Mouse (Mus musculus) limb, embryonic 14.5 days (tissue): ENCODE results near the gene Evi5. TPM values are rescaled to one million over a fixed set of nuclear protein-coding genes. Genes with fewer than 3 reads are reported as not detected.

Experiments used
- ATAC-seq: fragments of 200-750 bp; cut with Nextera tagmentation; 2 replicates; pipeline ENCODE4 v1.8.0; 2017; ENCODE audit warnings: low read depth, moderate number of reproducible peaks, moderate TSS enrichment; ENCODE audit not compliant: low FRiP score
- DNase-seq: peaks from one replicate; pipeline ENCODE4 v3.0.0-alpha.2; 2015; ENCODE audit warnings: low spot score
- H3K27ac ChIP-seq: fragments of 300-500 bp; sonication (generic); replicated peaks from 2 replicates; pipeline ENCODE4 v1.5.1; 2014; ENCODE audit warnings: low read depth, mild to moderate bottlenecking, low read length, moderate library complexity, mixed read lengths
- H3K27me3 ChIP-seq: fragments of 300-500 bp; sonication (generic); 2 replicates; pipeline ENCODE4 v1.6.1; 2014; ENCODE audit warnings: low read length, mixed read lengths; ENCODE audit not compliant: control insufficient read depth, insufficient read depth
- H3K36me3 ChIP-seq: fragments of 300-500 bp; sonication (generic); 2 replicates; pipeline ENCODE4 v1.6.1; 2014; ENCODE audit warnings: mild to moderate bottlenecking, low read length, moderate library complexity, mixed read lengths; ENCODE audit not compliant: control insufficient read depth, insufficient read depth
- H3K4me1 ChIP-seq: fragments of 300-500 bp; sonication (generic); 2 replicates; pipeline ENCODE4 v1.6.1; 2014; ENCODE audit warnings: antibody characterized with exemption, low read length, mixed read lengths; ENCODE audit not compliant: control insufficient read depth, insufficient read depth
- H3K4me2 ChIP-seq: fragments of 300-500 bp; sonication (generic); replicated peaks from 2 replicates; pipeline ENCODE4 v1.6.1; 2014; ENCODE audit warnings: low read depth, mild to moderate bottlenecking, low read length, moderate library complexity; ENCODE audit not compliant: severe bottlenecking
- H3K4me3 ChIP-seq: fragments of 300-500 bp; sonication (generic); replicated peaks from 2 replicates; pipeline ENCODE4 v1.5.1; 2014; ENCODE audit warnings: low read length
- H3K9ac ChIP-seq: fragments of 300-500 bp; sonication (generic); 2 replicates; pipeline ENCODE4 v1.6.1; 2014; ENCODE audit warnings: mild to moderate bottlenecking, low read depth, low read length, moderate library complexity; ENCODE audit not compliant: severe bottlenecking
- H3K9me3 ChIP-seq: fragments of 300-500 bp; sonication (generic); 2 replicates; pipeline ENCODE4 v1.6.1; 2016; ENCODE audit warnings: low read length; ENCODE audit not compliant: control insufficient read depth
- POLR2A ChIP-seq: fragments of 200-500 bp; IDR thresholded peaks from 2 replicates; pipeline ENCODE4 v1.8.0; 2012; ENCODE audit warnings: inconsistent platforms, mild to moderate bottlenecking, moderate library complexity, borderline replicate concordance; ENCODE audit not compliant: insufficient read depth, insufficient read length; ENCODE audit errors: extremely low read depth
- WGBS: fragments of 180-500 bp; shearing (Covaris S2); extraction: QIAGEN DNeasy Blood & Tissue Kit; methylation state at CpG from one replicate; pipeline ENCODE4 v1.1.7; 2014; 5-methylcytosine and 5-hydroxymethylcytosine counted together
- polyA plus RNA-seq, 2 experiments: library from polyadenylated mRNA; depleted of rRNA in 1 of 2; stranded (reverse) in 1 of 2; unstranded in 1 of 2; fragments of >200 nt; fragmentation: Nextera tagmentation in 1 of 2; extraction: Ambion mirVana in 1 of 2; gene quantifications; 2 replicates each; pipeline versions ENCODE4 v1.2.1 to v1.2.3; 2012 to 2014

Evi5 gene
- polyA plus RNA-seq, 2 experiments, result 31.2 to 60.2 TPM

DNA sequence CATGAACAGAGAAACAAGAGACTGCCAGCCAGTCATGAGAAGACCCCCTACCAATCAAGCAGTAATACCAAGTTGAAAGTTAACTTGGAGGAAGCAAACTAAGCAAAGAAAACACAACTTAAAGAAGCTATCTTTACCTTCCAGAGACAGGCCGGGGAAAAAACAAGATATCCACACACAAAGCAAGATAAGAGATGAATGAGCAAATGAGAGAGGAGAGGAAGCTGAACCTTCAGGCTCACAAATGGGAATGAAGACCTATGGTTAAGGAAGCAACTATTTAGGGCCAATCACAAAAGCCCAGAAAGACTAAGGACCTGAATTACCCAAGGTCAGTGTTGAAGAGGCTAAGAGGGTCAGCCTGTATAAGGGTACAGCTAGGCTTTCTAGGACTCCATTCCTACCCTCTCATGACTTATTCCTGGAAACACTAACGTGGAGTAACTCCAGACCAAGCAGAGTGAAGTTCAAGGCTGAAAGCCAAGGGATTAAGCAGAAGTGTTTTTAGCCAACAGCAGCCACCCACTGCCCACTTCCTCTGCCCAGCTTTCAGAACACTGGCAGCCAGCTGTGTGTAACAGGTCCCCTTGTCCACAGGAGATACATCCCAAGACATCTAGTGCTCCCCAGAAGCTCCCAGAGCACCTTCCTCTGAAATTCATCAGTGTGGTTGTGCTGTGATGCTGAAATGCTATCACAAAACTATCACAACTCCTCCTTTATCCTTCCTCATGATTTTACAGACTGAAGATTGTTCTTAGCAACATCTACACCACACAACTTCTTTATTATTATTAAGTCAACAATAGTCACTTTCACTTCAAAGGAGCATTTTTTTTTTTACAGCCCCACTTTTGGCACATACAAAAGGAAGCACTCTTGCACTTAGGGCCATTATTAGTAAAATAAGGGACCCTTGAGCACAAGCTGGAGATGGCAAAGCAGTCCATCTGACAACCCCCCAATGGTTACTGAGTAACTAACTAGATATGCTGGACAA, 8.5 kb downstream of the Evi5 start:
- 69% methylated on average over 2 of the region's 2 CpGs for WGBS
- Histone ChIP-seq H3K9ac (no peak overlapping the region), H3K4me2 (no peak overlapping the region), H3K4me1 (peaks cover 8% of the 10 kb centered on the region; the same call in 1 of the 2 replicates), H3K27ac (no peak overlapping the region), H3K9me3 (no peaks in the 10 kb centered on the region), H3K27me3 (no peaks in the 10 kb centered on the region), H3K4me3 (no peak overlapping the region), H3K36me3 (no peaks in the 10 kb centered on the region)
- TF ChIP-seq POLR2A, result no peak
- ATAC-seq (no peak), DNase-seq (no peak)

- DNase-seq (no peak), ATAC-seq (no peak)
- Histone ChIP-seq H3K9ac (no peak overlapping the region), H3K4me1 (peaks cover 8% of the 10 kb centered on the region; the same call in 1 of the 2 replicates), H3K4me3 (no peak overlapping the region), H3K4me2 (no peak overlapping the region), H3K27me3 (no peaks in the 10 kb centered on the region), H3K36me3 (no peaks in the 10 kb centered on the region), H3K9me3 (no peaks in the 10 kb centered on the region), H3K27ac (no peak overlapping the region)
- no peak for TF ChIP-seq POLR2A
- 83% methylated on average over 3 of the region's 3 CpGs for WGBS
Observed at GRCm38 (mm10) chr5:107863971-107864370, 10.9 kb downstream of the Evi5 start.

DNA sequence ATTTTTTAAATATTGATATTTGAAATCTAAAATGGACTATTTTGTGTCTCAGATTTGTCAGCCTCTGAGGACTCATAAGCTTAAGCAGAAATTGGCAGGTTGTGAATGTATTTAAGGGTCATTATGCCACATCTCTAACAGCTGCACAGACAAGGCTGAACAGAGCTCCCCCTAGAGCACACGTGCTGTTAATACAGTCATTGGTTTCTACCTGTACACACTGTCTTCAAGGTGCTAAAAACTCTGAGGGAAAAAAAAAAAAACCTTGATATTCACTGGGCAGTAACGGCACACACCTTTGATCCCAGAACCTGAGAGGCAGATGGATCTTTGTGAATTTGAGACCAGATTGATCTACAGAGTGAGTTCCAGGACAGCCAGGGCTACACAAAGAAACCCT, 15.9 kb downstream of the Evi5 start:
- no peak for TF ChIP-seq POLR2A
- H3K4me1 ChIP-seq, result peaks cover 8% of the 10 kb centered on the region
- ATAC-seq, result no peak
- H3K4me2 ChIP-seq, result no peak overlapping the region
- 48% methylated on average over 2 of the region's 2 CpGs for WGBS
- H3K9ac ChIP-seq, result no peak overlapping the region
- H3K27ac ChIP-seq, result no peak overlapping the region
- no peak for DNase-seq
- no peaks in the 10 kb centered on the region for H3K27me3 ChIP-seq
- no peak overlapping the region for H3K4me3 ChIP-seq
- H3K36me3 ChIP-seq, result no peaks in the 10 kb centered on the region
- no peaks in the 10 kb centered on the region for H3K9me3 ChIP-seq

DNA sequence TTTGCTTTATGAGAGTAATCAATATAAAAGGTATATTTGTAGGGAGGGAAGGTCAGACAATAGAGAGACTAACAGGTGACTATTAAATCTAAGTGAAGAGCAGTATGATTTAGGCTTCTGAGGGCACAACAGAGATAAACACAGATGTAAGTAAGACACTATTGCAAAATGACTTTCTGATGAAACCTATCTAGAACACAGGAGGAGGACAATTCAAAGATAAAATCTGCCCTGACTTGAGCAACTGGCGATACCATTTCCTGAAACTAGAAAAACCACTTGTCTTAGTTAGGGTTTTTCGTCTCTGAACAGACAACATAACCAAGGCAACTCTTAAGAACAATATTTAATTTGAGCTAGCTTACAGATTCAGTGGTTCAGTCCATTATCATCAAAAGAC, 19.4 kb downstream of the Evi5 start:
- Histone ChIP-seq H3K9ac (no peak overlapping the region), H3K4me3 (no peak overlapping the region), H3K27ac (no peak overlapping the region), H3K4me1 (peaks cover 10% of the 10 kb centered on the region), H3K27me3 (no peaks in the 10 kb centered on the region), H3K4me2 (no peak overlapping the region), H3K36me3 (no peaks in the 10 kb centered on the region), H3K9me3 (no peaks in the 10 kb centered on the region)
- WGBS, result 78% methylated on average over 2 of the region's 2 CpGs
- DNase-seq, result no peak
- no peak for TF ChIP-seq POLR2A
- no peak for ATAC-seq

DNA sequence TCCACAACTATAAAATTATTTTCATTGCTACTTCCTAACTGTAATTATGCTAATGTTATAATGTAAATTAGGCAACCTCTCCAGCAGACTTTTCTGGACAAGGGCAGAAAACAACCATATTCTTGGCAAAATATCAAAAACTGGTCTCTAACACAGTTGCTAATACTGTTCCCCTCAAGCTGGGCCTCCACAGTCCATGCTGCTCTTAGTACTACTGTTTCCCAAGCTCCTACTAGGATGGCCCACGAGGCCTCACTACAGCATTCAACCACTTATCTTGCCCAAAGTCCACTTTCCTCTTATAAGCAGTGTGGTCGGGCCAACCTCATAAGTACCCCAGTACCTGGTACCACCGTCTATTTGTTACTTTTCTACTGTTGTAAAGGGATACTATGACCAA, 20.4 kb downstream of the Evi5 start:
- no peak for ATAC-seq
- Histone ChIP-seq H3K36me3 (no peaks in the 10 kb centered on the region), H3K9me3 (no peaks in the 10 kb centered on the region), H3K9ac (no peak overlapping the region), H3K4me1 (peaks cover 10% of the 10 kb centered on the region), H3K27ac (no peak overlapping the region), H3K4me2 (no peak overlapping the region), H3K27me3 (no peaks in the 10 kb centered on the region), H3K4me3 (no peak overlapping the region)
- WGBS, result 78% methylated on average over 3 of the region's 3 CpGs
- no peak for DNase-seq
- no peak for TF ChIP-seq POLR2A
